Mouse (Mus musculus) monocyte, adult 2 months (primary cell): ENCODE results near the gene Olfr223.
A peak's percentile ranks its signal among the peaks of the same experiment; 100 is the strongest.
"Not testable (repeated sequence)": the region's sequence is repeated elsewhere in the genome, so short reads cannot be mapped to it uniquely, and the experiment has no call there.

Experiments used
- DNase-seq, 2 experiments: peaks; one replicate each; pipeline ENCODE4 v3.0.0; 2022; ENCODE audit warnings: low spot score in 2 of 2, low read depth in 1 of 2

Gene Olfr223

GRCm38 (mm10) chr11:59599211-59599610, 6.1 kb upstream of the Olfr223 start:
- DNase-seq: no peak

- DNase-seq: no peak
These were observed 3.9 kb upstream of the Olfr223 start for GRCm38 (mm10) chr11:59596950-59597349.

DNA sequence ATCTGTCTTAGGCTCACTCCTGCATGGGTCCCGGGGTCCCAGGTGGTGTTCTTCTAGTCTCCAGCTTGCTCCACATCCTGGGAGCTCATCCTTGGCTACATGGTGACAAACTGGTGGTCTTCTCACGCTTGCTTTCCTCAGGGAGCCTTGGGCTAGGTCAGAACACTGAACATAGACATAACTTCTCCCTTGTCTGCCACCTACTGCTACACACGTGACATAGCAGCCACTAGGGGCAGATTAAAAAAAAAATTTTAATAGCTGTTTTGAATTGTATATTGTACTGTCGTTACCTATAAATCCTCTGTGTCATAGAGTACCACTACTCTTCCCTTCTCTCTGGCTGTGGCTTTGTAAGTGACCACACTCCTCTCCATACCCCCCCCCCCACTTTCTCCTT, 3.0 kb upstream of the Olfr223 start:
- no peak for DNase-seq

DNA sequence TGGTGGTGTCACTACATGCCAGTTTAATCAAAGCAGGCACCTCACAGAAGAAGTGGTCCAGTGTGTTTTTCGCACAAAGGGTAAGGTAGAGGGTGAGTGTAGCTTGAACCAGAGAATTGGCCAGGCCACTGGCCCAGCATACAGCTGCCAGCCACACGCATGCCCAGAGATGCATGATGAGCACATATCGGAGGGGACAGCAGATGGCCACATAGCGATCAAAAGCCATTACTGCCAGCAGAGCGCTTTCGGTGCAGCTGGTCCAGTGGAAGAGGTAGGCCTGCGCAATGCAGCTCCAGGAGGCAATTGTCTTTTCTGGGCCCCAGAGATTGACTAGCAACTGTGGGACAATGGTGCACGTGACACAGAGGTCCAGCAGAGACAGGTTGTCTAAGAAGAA, 3.6 kb downstream of the Olfr223 start:
- DNase-seq: no peak

- no peak for DNase-seq
These were observed 8.6 kb downstream of the Olfr223 start for GRCm38 (mm10) chr11:59584539-59584938.

DNA sequence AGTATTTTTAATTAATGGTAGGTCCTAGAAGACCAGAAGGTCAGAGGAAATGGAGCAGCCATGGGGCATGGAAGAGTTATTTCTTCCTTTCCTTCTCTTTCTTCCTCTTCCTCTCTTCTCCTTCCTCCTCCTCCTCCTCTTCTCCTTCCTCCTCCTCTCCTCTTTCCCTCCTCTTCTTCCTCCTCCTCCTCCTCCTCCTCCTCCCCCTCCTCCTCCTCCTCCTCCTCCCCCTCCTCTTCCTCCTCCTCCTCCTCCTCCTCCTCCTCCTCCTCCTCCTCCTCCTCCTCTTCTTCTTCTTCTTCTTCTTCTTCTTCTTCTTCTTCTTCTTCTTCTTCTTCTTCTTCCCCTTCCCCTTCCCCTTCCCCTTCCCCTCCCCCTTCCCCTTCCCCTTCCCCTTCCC, 17.0 kb downstream of the Olfr223 start, which contains the start of gene Olfr222:
Olfr222 (minus strand) TSS at position 101 of the 400 bp plus-strand sequence.
- not testable (repeated sequence) for DNase-seq

- DNase-seq: no peak
These were observed 17.4 kb downstream of the Olfr223 start for GRCm38 (mm10) chr11:59575726-59576125.

- DNase-seq: no peak
These were observed 23.8 kb downstream of the Olfr223 start for GRCm38 (mm10) chr11:59569306-59569705.

- no peak for DNase-seq
These were observed 30.3 kb downstream of the Olfr223 start for GRCm38 (mm10) chr11:59562837-59563236.

DNA sequence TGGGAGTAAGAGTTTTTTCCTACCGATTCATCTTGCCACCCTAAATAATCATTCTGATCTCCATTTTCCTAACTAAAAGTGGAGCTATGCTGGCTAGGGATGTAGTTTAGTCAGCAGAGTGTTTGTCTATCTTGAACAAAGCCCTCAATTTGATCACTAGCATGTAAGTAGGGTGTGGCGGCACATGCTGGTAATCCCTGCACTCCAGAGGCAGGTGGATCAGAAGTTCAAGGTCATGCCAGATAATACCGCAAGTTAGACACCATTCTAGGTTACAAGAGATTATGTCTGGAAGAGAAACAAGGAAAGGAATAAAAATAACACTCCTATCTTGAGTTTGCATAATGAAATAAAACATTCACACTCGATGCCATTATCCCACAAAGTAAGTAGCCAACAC, 30.8 kb downstream of the Olfr223 start:
- DNase-seq: no peak

GRCm38 (mm10) chr11:59560906-59561305, 32.2 kb downstream of the Olfr223 start:
- DNase-seq: no peak

GRCm38 (mm10) chr11:59554535-59554934, 38.6 kb downstream of the Olfr223 start:
- DNase-seq: no peak

GRCm38 (mm10) chr11:59554127-59554526, 39.0 kb downstream of the Olfr223 start:
- DNase-seq: no peak

DNA sequence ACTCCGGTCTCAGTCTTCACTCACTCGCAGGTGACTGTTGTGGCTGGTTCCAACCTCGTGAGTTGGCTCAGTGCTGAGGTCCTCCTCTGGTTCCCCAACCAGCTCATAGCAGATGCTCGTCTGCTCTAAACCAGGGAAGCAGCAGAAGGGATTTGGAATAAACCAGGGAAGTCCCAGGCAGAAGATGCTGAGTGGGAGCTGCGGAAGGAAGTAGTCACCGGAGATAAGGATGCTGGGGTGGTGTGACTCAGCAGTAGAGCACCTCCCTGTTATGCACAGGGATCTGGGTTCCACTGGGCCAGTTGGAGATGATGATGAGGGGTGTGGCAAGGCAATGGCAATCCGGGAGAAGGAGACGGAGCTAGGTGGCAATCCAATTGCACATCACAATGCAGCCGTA, 49.1 kb downstream of the Olfr223 start:
- DNase-seq: no peak

DNA sequence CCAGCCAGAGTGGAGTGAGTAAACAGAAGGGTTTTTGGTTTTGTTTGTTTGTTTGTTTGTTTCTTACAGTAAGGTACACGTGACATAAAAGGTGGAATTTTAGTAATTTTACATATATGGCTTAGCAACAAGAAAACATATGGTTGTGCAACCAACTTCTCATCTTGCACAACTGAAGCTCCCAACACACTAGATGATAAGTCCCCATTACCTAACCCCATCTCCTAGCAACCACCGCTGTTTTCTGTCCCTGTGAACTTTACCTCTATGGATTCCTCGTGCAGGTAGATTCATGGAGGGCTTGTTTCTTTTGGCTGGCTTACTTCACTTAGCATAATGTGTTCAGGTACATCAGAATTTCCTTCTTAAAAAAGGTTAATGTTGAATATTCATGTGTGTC, 49.7 kb downstream of the Olfr223 start:
- DNase-seq: no peak

DNA sequence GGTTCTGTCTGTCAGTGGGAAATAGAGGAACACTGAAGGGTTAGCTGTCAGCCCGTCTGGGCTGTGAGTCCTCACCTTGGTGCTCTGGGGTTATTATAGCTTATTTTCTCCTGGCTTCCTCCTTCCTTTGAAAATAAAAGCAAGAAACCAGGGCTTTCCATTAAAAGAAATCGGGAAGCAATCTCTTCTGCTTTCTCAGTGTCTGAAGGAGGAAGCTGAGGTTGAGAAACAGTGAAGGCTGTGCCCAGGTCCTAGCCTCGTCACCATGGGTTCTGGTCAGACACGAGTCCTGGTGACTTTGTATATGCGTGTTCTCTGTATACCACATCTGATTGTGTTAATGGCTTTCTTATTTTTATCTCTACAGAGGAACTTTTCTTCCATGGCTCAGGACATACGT, 50.6 kb downstream of the Olfr223 start:
- peak; percentile 61 to 67 for DNase-seq

DNA sequence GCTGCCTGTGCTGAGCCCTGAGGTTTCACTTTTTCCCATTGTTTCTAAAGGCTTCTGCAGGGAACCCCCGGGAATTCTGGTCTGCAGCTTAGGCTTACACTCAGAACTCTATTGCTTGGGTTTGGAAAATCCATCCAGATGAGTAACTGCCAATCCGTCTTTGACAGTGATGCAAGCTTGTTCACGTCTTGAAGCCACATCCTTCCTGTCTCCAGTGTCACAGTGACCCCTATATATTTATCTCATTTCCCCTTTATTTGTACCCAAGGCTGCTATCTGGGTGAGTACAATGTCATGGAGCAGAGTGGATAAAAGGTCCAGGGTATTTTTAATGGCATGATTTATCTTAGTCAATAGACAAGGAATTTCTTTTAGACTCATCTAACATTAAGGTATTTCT, 51.8 kb downstream of the Olfr223 start, which contains the start of gene Nlrp3:
Nlrp3 (plus strand) TSS at position 245 of the 400 bp plus-strand sequence.
- peak in 1 of 2 experiments; percentile 49 for DNase-seq

DNA sequence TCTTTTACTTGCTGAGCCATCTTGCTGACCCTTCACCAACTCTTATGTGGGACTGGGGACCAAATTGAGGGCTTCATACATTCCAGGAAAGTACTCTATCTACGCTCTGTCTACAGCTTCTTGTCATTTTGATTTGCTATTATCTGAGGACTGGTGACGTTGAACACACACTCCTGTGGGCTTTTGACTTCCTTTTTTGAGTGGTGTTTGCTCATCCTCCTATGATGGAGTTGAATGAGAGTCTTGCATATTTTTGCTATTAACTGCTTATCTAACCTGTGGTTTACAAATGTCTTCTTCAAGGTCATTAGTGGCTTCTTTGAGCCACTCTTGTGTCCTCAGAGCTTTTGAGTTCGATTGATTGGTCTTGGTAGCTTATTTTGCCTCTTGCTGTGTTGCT, 53.0 kb downstream of the Olfr223 start:
- no peak for DNase-seq
